Mouse (Mus musculus) C2C12 (cell line): ENCODE data around the gene Cacna2d4.

ENCODE experiments used
- CEBPB ChIP-seq: IDR thresholded peaks from one replicate; pipeline ENCODE4 v1.6.1; 2011; ENCODE audit warnings: low read depth, mild to moderate bottlenecking, control low read depth, moderate library complexity
- CTCF ChIP-seq: IDR thresholded peaks from one replicate; pipeline ENCODE4 v1.5.1; 2011; ENCODE audit not compliant: control insufficient read depth, insufficient read depth, insufficient read length

DNA sequence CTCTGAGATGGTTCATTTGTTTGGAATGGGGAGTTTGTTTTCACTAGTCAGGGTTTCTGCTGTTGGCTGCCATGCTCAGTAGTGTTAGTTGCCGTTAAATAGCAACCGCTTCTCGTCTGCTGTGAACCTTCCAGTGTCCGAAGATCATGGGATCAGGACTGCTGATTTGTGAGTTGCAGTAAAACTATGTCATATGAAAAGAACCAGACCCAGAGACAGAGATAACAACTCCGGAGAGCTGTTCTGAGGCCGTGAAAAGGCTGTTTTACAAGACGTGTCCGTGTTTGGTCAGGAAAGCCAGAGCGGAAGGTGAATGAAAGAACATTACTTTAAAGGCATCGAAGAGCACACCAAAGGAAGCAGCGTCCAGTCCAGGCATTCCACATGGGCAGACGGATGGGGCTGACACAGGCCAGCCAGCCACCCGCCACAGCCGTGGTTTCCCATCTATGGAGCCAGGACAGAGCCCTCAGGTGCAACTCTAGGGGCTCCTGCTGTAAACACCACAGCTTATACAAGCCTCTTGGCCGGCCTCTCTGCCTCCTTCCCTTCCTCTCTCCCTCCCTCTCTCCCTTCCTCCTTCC lies 42.7 kb upstream of the Cacna2d4 start:
- TF ChIP-seq CEBPB: no peak
- TF ChIP-seq CTCF: no peak
